Mouse (Mus musculus): ENCODE results near the gene Enkd1. TPM values are rescaled to one million over a fixed set of nuclear protein-coding genes. Genes with fewer than 3 reads are reported as not detected.

Enkd1 gene
- total and polyA plus RNA-seq, 3 experiments: 22.0 to 42.6 TPM; not detected in 1

GRCm38 (mm10) chr8:105725726-105726125 is 17.7 kb upstream of the Enkd1 start:
- no peak overlapping the region for H3K9ac ChIP-seq (ENCODE audit: control insufficient read depth, low read depth, low read length, poor library complexity, severe bottlenecking)
- DNase-seq (ENCODE audit: low read depth, low spot score): no peak
- no peaks in the 10 kb centered on the region for H3K4me1 ChIP-seq (ENCODE audit: control insufficient read depth in 1 of 2, insufficient read depth in 2 of 2, low read length in 2 of 2)
- TF ChIP-seq MYB (IDR thresholded peaks at IDR 0.05; ENCODE audit: low read depth, low read length): no peak
- no peak for TF ChIP-seq RAD21 (IDR thresholded peaks at IDR 0.05; ENCODE audit: low read depth, low read length)
- no peaks in the 10 kb centered on the region for H3K9me3 ChIP-seq (replicated peaks; ENCODE audit: insufficient read depth, low read length)
- no peak overlapping the region for H3K4me3 ChIP-seq (ENCODE audit: control insufficient read depth in 1 of 2, insufficient read depth in 1 of 2, low read depth in 2 of 2, low read length in 2 of 2)
- H3K79me2 ChIP-seq (ENCODE audit: control insufficient read depth, insufficient read depth, low read length, poor library complexity): no peaks in the 10 kb centered on the region
- no peaks in the 10 kb centered on the region for H3K27me3 ChIP-seq (ENCODE audit: control insufficient read depth in 1 of 2, insufficient read depth in 2 of 2, low read length in 2 of 2)
- no peak overlapping the region for H3K27ac ChIP-seq (ENCODE audit: control insufficient read depth, low read depth, low read length)
- no peaks in the 10 kb centered on the region for H3K36me3 ChIP-seq (ENCODE audit: control insufficient read depth in 1 of 2, insufficient read depth in 2 of 2, low read length in 2 of 2)

GRCm38 (mm10) chr8:105722861-105723260 is 14.9 kb upstream of the Enkd1 start:
- H3K27ac ChIP-seq (ENCODE audit: control insufficient read depth, low read depth, low read length): no peak overlapping the region
- H3K4me3 ChIP-seq (ENCODE audit: control insufficient read depth in 1 of 2, insufficient read depth in 1 of 2, low read depth in 2 of 2, low read length in 2 of 2): no peak overlapping the region
- no peaks in the 10 kb centered on the region for H3K36me3 ChIP-seq (ENCODE audit: control insufficient read depth in 1 of 2, insufficient read depth in 2 of 2, low read length in 2 of 2)
- H3K9ac ChIP-seq (ENCODE audit: control insufficient read depth, low read depth, low read length, poor library complexity, severe bottlenecking): no peak overlapping the region
- H3K27me3 ChIP-seq (ENCODE audit: control insufficient read depth in 1 of 2, insufficient read depth in 2 of 2, low read length in 2 of 2): no peaks in the 10 kb centered on the region
- no peaks in the 10 kb centered on the region for H3K9me3 ChIP-seq (replicated peaks; ENCODE audit: insufficient read depth, low read length)
- no peaks in the 10 kb centered on the region for H3K4me1 ChIP-seq (ENCODE audit: control insufficient read depth in 1 of 2, insufficient read depth in 2 of 2, low read length in 2 of 2)
- no peak for DNase-seq (ENCODE audit: low read depth, low spot score)
- H3K79me2 ChIP-seq (ENCODE audit: control insufficient read depth, insufficient read depth, low read length, poor library complexity): no peaks in the 10 kb centered on the region
- TF ChIP-seq CHD1 (IDR thresholded peaks at IDR 0.05; ENCODE audit: low read depth, low read length) (no peak), TCF12 (IDR thresholded peaks at IDR 0.05; ENCODE audit: low read depth, low read length) (no peak), MYB (IDR thresholded peaks at IDR 0.05; ENCODE audit: low read depth, low read length) (no peak), UBTF (IDR thresholded peaks at IDR 0.05; ENCODE audit: borderline replicate concordance, insufficient read depth, low read depth, low read length) (no peak), SMC3 (IDR thresholded peaks at IDR 0.05; ENCODE audit: low read depth, low read length) (no peak), CTCF (IDR thresholded peaks at IDR 0.05 in 2 of 3, conservative IDR thresholded peaks at IDR 0.05 in 1 of 3; ENCODE audit: control insufficient read depth in 1 of 3, insufficient read depth in 1 of 3, low read depth in 2 of 3, low read length in 3 of 3, poor library complexity in 1 of 3, severe bottlenecking in 1 of 3) (no peak), POLR2AphosphoS5 (IDR thresholded peaks at IDR 0.05; ENCODE audit: borderline replicate concordance, low read depth, low read length) (no peak), NELFE (IDR thresholded peaks at IDR 0.05; ENCODE audit: low read depth, low read length) (no peak), MAZ (IDR thresholded peaks at IDR 0.05; ENCODE audit: low read depth, low read length) (no peak), ETS1 (IDR thresholded peaks at IDR 0.05; ENCODE audit: low read depth, low read length) (no peak), GABPA (IDR thresholded peaks at IDR 0.05; ENCODE audit: low read depth, low read length) (no peak)

GRCm38 (mm10) chr8:105719637-105720036 is 11.6 kb upstream of the Enkd1 start:
- Histone ChIP-seq H3K79me2 (ENCODE audit: control insufficient read depth, insufficient read depth, low read length, poor library complexity) (no peaks in the 10 kb centered on the region), H3K9me3 (replicated peaks; ENCODE audit: insufficient read depth, low read length) (no peaks in the 10 kb centered on the region), H3K4me1 (ENCODE audit: control insufficient read depth in 1 of 2, insufficient read depth in 2 of 2, low read length in 2 of 2) (no peaks in the 10 kb centered on the region; a peak in 2 of 4 replicates), H3K9ac (ENCODE audit: control insufficient read depth, low read depth, low read length, poor library complexity, severe bottlenecking) (no peak overlapping the region), H3K36me3 (ENCODE audit: control insufficient read depth in 1 of 2, insufficient read depth in 2 of 2, low read length in 2 of 2) (0 out of 4 replicates have a peak, but pooled peaks cover 0 to 2% of the 10 kb centered on the region in 2 experiments), H3K27ac (ENCODE audit: control insufficient read depth, low read depth, low read length) (no peak overlapping the region), H3K4me3 (ENCODE audit: control insufficient read depth in 1 of 2, insufficient read depth in 1 of 2, low read depth in 2 of 2, low read length in 2 of 2) (no peak overlapping the region), H3K27me3 (ENCODE audit: control insufficient read depth in 1 of 2, insufficient read depth in 2 of 2, low read length in 2 of 2) (no peaks in the 10 kb centered on the region)
- no peak for TF ChIP-seq RAD21 (IDR thresholded peaks at IDR 0.05; ENCODE audit: low read depth, low read length)
- TF ChIP-seq ZC3H11A (IDR thresholded peaks at IDR 0.05; ENCODE audit: low read depth, low read length): no peak
- TF ChIP-seq CTCF (IDR thresholded peaks at IDR 0.05 in 2 of 3, conservative IDR thresholded peaks at IDR 0.05 in 1 of 3; ENCODE audit: control insufficient read depth in 1 of 3, insufficient read depth in 1 of 3, low read depth in 2 of 3, low read length in 3 of 3, poor library complexity in 1 of 3, severe bottlenecking in 1 of 3): no peak
- no peak for TF ChIP-seq ETS1 (IDR thresholded peaks at IDR 0.05; ENCODE audit: low read depth, low read length)
- TF ChIP-seq POLR2A (IDR thresholded peaks at IDR 0.05; ENCODE audit: control insufficient read depth in 1 of 2, insufficient read depth in 1 of 2, low read depth in 1 of 2, low read length in 2 of 2, poor library complexity in 1 of 2): no peak
- no peak for TF ChIP-seq TCF12 (IDR thresholded peaks at IDR 0.05; ENCODE audit: low read depth, low read length)
- TF ChIP-seq GABPA (IDR thresholded peaks at IDR 0.05; ENCODE audit: low read depth, low read length): no peak
- TF ChIP-seq POLR2AphosphoS5 (IDR thresholded peaks at IDR 0.05; ENCODE audit: borderline replicate concordance, low read depth, low read length): no peak
- TF ChIP-seq CHD2 (IDR thresholded peaks at IDR 0.05; ENCODE audit: low read length): no peak
- no peak for TF ChIP-seq RCOR1 (IDR thresholded peaks at IDR 0.05; ENCODE audit: low read depth, low read length)
- TF ChIP-seq MYB (IDR thresholded peaks at IDR 0.05; ENCODE audit: low read depth, low read length): no peak
- TF ChIP-seq E2F4 (IDR thresholded peaks at IDR 0.05; ENCODE audit: borderline replicate concordance, low read depth, low read length): no peak
- TF ChIP-seq GATA1 (IDR thresholded peaks at IDR 0.05; ENCODE audit: low read depth, low read length): no peak
- no peak for TF ChIP-seq UBTF (IDR thresholded peaks at IDR 0.05; ENCODE audit: borderline replicate concordance, insufficient read depth, low read depth, low read length)
- TF ChIP-seq NRF1 (IDR thresholded peaks at IDR 0.05; ENCODE audit: insufficient read depth, low read depth, low read length, poor library complexity, severe bottlenecking): no peak
- no peak for TF ChIP-seq TBP (IDR thresholded peaks at IDR 0.05; ENCODE audit: low read depth, low read length)
- no peak for TF ChIP-seq JUND (IDR thresholded peaks at IDR 0.05; ENCODE audit: low read depth, low read length)
- no peak for TF ChIP-seq TAL1 (IDR thresholded peaks at IDR 0.05; ENCODE audit: low read length)
- DNase-seq (ENCODE audit: low read depth, low spot score): no peak

Measured in MEL (cell line).